Mouse (Mus musculus) kidney, adult 2 months (tissue): ENCODE results near the gene Gfra4.

Experiments
- CTCF ChIP-seq: fragments of 200-500 bp; conservative IDR thresholded peaks from 2 replicates; pipeline ENCODE4 v1.5.1; 2011; ENCODE audit warnings: low read depth, mild to moderate bottlenecking, control low read depth, low read length, moderate library complexity, mixed read lengths; ENCODE audit not compliant: insufficient read depth, insufficient read length
- POLR2A ChIP-seq: fragments of 200-500 bp; IDR thresholded peaks from one replicate; pipeline ENCODE4 v1.6.1; 2011; ENCODE audit warnings: low read depth, low read length, control low read depth

GRCm38 (mm10) chr2:131010566-131010965 lies 32.3 kb downstream of the Gfra4 start:
- TF ChIP-seq CTCF: no peak
- no peak for TF ChIP-seq POLR2A
